Mouse (Mus musculus): Measurements from ENCODE around the gene Col16a1. TPM values are rescaled to one million over a fixed set of nuclear protein-coding genes. Genes with fewer than 3 reads are reported as not detected.

Col16a1 gene
- polyA plus RNA-seq, 1 experiment from 2014 or later, result 3.1 TPM

GRCm38 (mm10) chr4:130112299-130112698 lies 64.7 kb downstream of the Col16a1 start:
- no peaks in the 10 kb centered on the region for H3K9me3 ChIP-seq (replicated peaks)
- 60% methylated on average over 7 of the region's 7 CpGs for WGBS (ENCODE audit: insufficient replicate concordance)
- no peaks in the 10 kb centered on the region for H3K27me3 ChIP-seq
- DNase-seq (peak; percentile 18), ATAC-seq (ENCODE audit: low read depth) (peak; percentile 56)
- peaks cover 11% of the 10 kb centered on the region; the same call in 1 of the 2 replicates for H3K36me3 ChIP-seq
- H3K4me2 ChIP-seq, result 0 out of 2 replicates have a peak overlapping the region, but pooled peaks have one; percentile 2
- H3K4me1 ChIP-seq (replicated peaks), result peaks cover 56% of the 10 kb centered on the region
- no peak overlapping the region for H3K9ac ChIP-seq
- peak overlapping the region; percentile 37; the same call in 1 of the 2 replicates for H3K27ac ChIP-seq
- no peak overlapping the region for H3K4me3 ChIP-seq (replicated peaks)

- H3K27me3 ChIP-seq, result no peaks in the 10 kb centered on the region
- H3K36me3 ChIP-seq, result peaks cover 11% of the 10 kb centered on the region; the same call in 1 of the 2 replicates
- H3K4me3 ChIP-seq (replicated peaks), result no peak overlapping the region
- H3K4me2 ChIP-seq, result 0 out of 2 replicates have a peak overlapping the region, but pooled peaks have one; percentile 2
- no peak overlapping the region for H3K9ac ChIP-seq
- no peaks in the 10 kb centered on the region for H3K9me3 ChIP-seq (replicated peaks)
- H3K4me1 ChIP-seq (replicated peaks), result peaks cover 56% of the 10 kb centered on the region
- peak overlapping the region; percentile 37; the same call in 1 of the 2 replicates for H3K27ac ChIP-seq
- ATAC-seq (ENCODE audit: low read depth), result no peak
- WGBS (ENCODE audit: insufficient replicate concordance), result 88% methylated on average over 1 of the region's 1 CpGs
- no peak for DNase-seq
Observed at GRCm38 (mm10) chr4:130112732-130113131, 65.1 kb downstream of the Col16a1 start.

- H3K36me3 ChIP-seq, result peaks cover 48% of the 10 kb centered on the region
- H3K9me3 ChIP-seq (replicated peaks), result no peaks in the 10 kb centered on the region
- no peak overlapping the region for H3K27ac ChIP-seq
- no peak for DNase-seq
- no peaks in the 10 kb centered on the region for H3K27me3 ChIP-seq
- no peak overlapping the region for H3K9ac ChIP-seq
- no peak overlapping the region for H3K4me2 ChIP-seq
- H3K4me3 ChIP-seq (replicated peaks), result no peak overlapping the region
- WGBS (ENCODE audit: insufficient replicate concordance), result 61% methylated on average over 4 of the region's 4 CpGs
- no peak for ATAC-seq (ENCODE audit: low read depth)
- H3K4me1 ChIP-seq (replicated peaks), result peaks cover 6% of the 10 kb centered on the region; the same call in 1 of the 2 replicates
Observed at GRCm38 (mm10) chr4:130120752-130121151, 73.1 kb downstream of the Col16a1 start.

GRCm38 (mm10) chr4:130121560-130121959 lies 73.9 kb downstream of the Col16a1 start:
- DNase-seq (no peak), ATAC-seq (ENCODE audit: low read depth) (no peak)
- Histone ChIP-seq H3K27me3 (no peaks in the 10 kb centered on the region), H3K9me3 (replicated peaks) (no peaks in the 10 kb centered on the region), H3K4me2 (no peak overlapping the region), H3K4me3 (replicated peaks) (no peak overlapping the region), H3K4me1 (replicated peaks) (0 out of 2 replicates have a peak, but pooled peaks cover 4% of the 10 kb centered on the region), H3K27ac (no peak overlapping the region), H3K36me3 (peaks cover 56% of the 10 kb centered on the region), H3K9ac (no peak overlapping the region)
- WGBS (ENCODE audit: insufficient replicate concordance), result 78% methylated on average over 8 of the region's 8 CpGs

GRCm38 (mm10) chr4:130123020-130123419 lies 75.4 kb downstream of the Col16a1 start:
- H3K4me1 ChIP-seq (replicated peaks), result peaks cover 5% of the 10 kb centered on the region
- no peak overlapping the region for H3K4me2 ChIP-seq
- no peaks in the 10 kb centered on the region for H3K27me3 ChIP-seq
- peaks cover 70% of the 10 kb centered on the region for H3K36me3 ChIP-seq
- no peaks in the 10 kb centered on the region for H3K9me3 ChIP-seq (replicated peaks)
- DNase-seq, result no peak
- H3K4me3 ChIP-seq (replicated peaks), result no peak overlapping the region
- no peak overlapping the region for H3K9ac ChIP-seq
- ATAC-seq (ENCODE audit: low read depth), result no peak
- no peak overlapping the region for H3K27ac ChIP-seq
- 87% methylated on average over 5 of the region's 5 CpGs for WGBS (ENCODE audit: insufficient replicate concordance)

- WGBS (ENCODE audit: insufficient replicate concordance), result 77% methylated on average over 4 of the region's 4 CpGs
- Histone ChIP-seq H3K4me3 (replicated peaks) (no peak overlapping the region), H3K9me3 (replicated peaks) (no peaks in the 10 kb centered on the region), H3K27me3 (no peaks in the 10 kb centered on the region), H3K4me1 (replicated peaks) (peaks cover 16% of the 10 kb centered on the region), H3K9ac (no peak overlapping the region), H3K27ac (no peak overlapping the region), H3K36me3 (peaks cover 72% of the 10 kb centered on the region), H3K4me2 (no peak overlapping the region)
- no peak for DNase-seq
- no peak for ATAC-seq (ENCODE audit: low read depth)
Observed at GRCm38 (mm10) chr4:130124110-130124509, 76.5 kb downstream of the Col16a1 start.

GRCm38 (mm10) chr4:130125164-130125563 lies 77.5 kb downstream of the Col16a1 start:
- H3K9ac ChIP-seq, result no peak overlapping the region
- H3K27ac ChIP-seq, result no peak overlapping the region
- H3K9me3 ChIP-seq (replicated peaks), result no peaks in the 10 kb centered on the region
- ATAC-seq (ENCODE audit: low read depth) (no peak), DNase-seq (no peak)
- H3K27me3 ChIP-seq, result no peaks in the 10 kb centered on the region
- 90% methylated on average over 6 of the region's 6 CpGs for WGBS (ENCODE audit: insufficient replicate concordance)
- H3K4me2 ChIP-seq, result no peak overlapping the region
- H3K4me1 ChIP-seq (replicated peaks), result peaks cover 16% of the 10 kb centered on the region
- no peak overlapping the region for H3K4me3 ChIP-seq (replicated peaks)
- peaks cover 72% of the 10 kb centered on the region for H3K36me3 ChIP-seq

GRCm38 (mm10) chr4:130125935-130126334 lies 78.3 kb downstream of the Col16a1 start:
- Histone ChIP-seq H3K4me2 (no peak overlapping the region), H3K27ac (no peak overlapping the region), H3K4me3 (replicated peaks) (no peak overlapping the region), H3K4me1 (replicated peaks) (peaks cover 13% of the 10 kb centered on the region), H3K9me3 (replicated peaks) (no peaks in the 10 kb centered on the region), H3K27me3 (no peaks in the 10 kb centered on the region), H3K9ac (no peak overlapping the region), H3K36me3 (peaks cover 72% of the 10 kb centered on the region)
- 80% methylated on average over 5 of the region's 5 CpGs for whole genome bisulfite sequencing (ENCODE audit: insufficient replicate concordance)
- DNase-seq (no peak), ATAC-seq (ENCODE audit: low read depth) (no peak)

GRCm38 (mm10) chr4:130128907-130129306 lies 81.3 kb downstream of the Col16a1 start:
- Histone ChIP-seq H3K27ac (no peak overlapping the region), H3K9me3 (replicated peaks) (no peaks in the 10 kb centered on the region), H3K4me2 (no peak overlapping the region), H3K36me3 (peaks cover 42% of the 10 kb centered on the region), H3K9ac (no peak overlapping the region), H3K27me3 (no peaks in the 10 kb centered on the region), H3K4me3 (replicated peaks) (no peak overlapping the region), H3K4me1 (replicated peaks) (peaks cover 13% of the 10 kb centered on the region)
- 37% methylated on average over 5 of the region's 5 CpGs for WGBS (ENCODE audit: insufficient replicate concordance)
- peak; percentile 21; the same call in 1 of the 2 replicates for ATAC-seq (ENCODE audit: low read depth)
- peak; percentile 13 for DNase-seq

GRCm38 (mm10) chr4:130130082-130130481 lies 82.4 kb downstream of the Col16a1 start:
- no peak overlapping the region for H3K4me3 ChIP-seq (replicated peaks)
- H3K27ac ChIP-seq, result no peak overlapping the region
- no peak overlapping the region for H3K9ac ChIP-seq
- no peaks in the 10 kb centered on the region for H3K9me3 ChIP-seq (replicated peaks)
- H3K36me3 ChIP-seq, result peaks cover 30% of the 10 kb centered on the region
- 77% methylated on average over 10 of the region's 10 CpGs for WGBS (ENCODE audit: insufficient replicate concordance)
- ATAC-seq (ENCODE audit: low read depth) (no peak), DNase-seq (no peak)
- no peak overlapping the region for H3K4me2 ChIP-seq
- peaks cover 13% of the 10 kb centered on the region for H3K4me1 ChIP-seq (replicated peaks)
- peaks cover 2% of the 10 kb centered on the region; the same call in 1 of the 2 replicates for H3K27me3 ChIP-seq

- Histone ChIP-seq H3K27ac (no peak overlapping the region), H3K4me3 (replicated peaks) (no peak overlapping the region), H3K4me1 (replicated peaks) (peaks cover 13% of the 10 kb centered on the region), H3K4me2 (no peak overlapping the region), H3K27me3 (peaks cover 9% of the 10 kb centered on the region; the same call in 1 of the 2 replicates), H3K9me3 (replicated peaks) (no peaks in the 10 kb centered on the region), H3K9ac (no peak overlapping the region), H3K36me3 (peaks cover 23% of the 10 kb centered on the region)
- DNase-seq, result no peak
- ATAC-seq (ENCODE audit: low read depth), result no peak
- WGBS (ENCODE audit: insufficient replicate concordance), result 55% methylated on average over 13 of the region's 13 CpGs
Observed at GRCm38 (mm10) chr4:130130641-130131350, 83.2 kb downstream of the Col16a1 start.
